Mouse (Mus musculus) lung, postnatal 0 days (tissue): ENCODE measurements around the gene Hoxc5.

Experiments used
- CTCF ChIP-seq: IDR thresholded peaks from 2 replicates; pipeline ENCODE4 v1.5.1; 2016; ENCODE audit warnings: antibody characterized with exemption, mild to moderate bottlenecking
- EP300 ChIP-seq: IDR thresholded peaks from 2 replicates; pipeline ENCODE4 v1.6.1; 2016; ENCODE audit warnings: antibody characterized with exemption, mild to moderate bottlenecking, control low read depth

GRCm38 (mm10) chr15:102956906-102957305, 10.3 kb upstream of the Hoxc5 start:
- TF ChIP-seq CTCF, result no peak
- no peak for TF ChIP-seq EP300
